Mouse (Mus musculus) heart, postnatal 36 days (tissue): Measurements from ENCODE around the gene Klf2. TPM values are rescaled to one million over a fixed set of nuclear protein-coding genes. Genes with fewer than 3 reads are reported as not detected.

Experiments
- DNase-seq, 2 experiments: peaks; one replicate each; pipeline ENCODE4 v3.0.0; 2021 to 2022
- intact Hi-C: fragments of 180-260 bp; cut with DNase I; formaldehyde crosslinking; loops from one replicate; pipeline ENCODE4 v1.15.1; 2025
- total RNA-seq, 2 experiments: library from RNA; stranded (reverse); gene quantifications; 2 replicates each; pipeline ENCODE4 v1.2.3; 2021

Klf2 gene
- total RNA-seq, 2 experiments from 2014 or later: 42.2 to 97.6 TPM

GRCm38 (mm10) chr8:72329116-72329515 lies 10.3 kb downstream of the Klf2 start:
- intact Hi-C loops: no loop called here
- no peak for DNase-seq

- intact Hi-C loops: no loop called here
- DNase-seq: no peak
These were observed 12.1 kb downstream of the Klf2 start for GRCm38 (mm10) chr8:72330806-72331516.

DNA sequence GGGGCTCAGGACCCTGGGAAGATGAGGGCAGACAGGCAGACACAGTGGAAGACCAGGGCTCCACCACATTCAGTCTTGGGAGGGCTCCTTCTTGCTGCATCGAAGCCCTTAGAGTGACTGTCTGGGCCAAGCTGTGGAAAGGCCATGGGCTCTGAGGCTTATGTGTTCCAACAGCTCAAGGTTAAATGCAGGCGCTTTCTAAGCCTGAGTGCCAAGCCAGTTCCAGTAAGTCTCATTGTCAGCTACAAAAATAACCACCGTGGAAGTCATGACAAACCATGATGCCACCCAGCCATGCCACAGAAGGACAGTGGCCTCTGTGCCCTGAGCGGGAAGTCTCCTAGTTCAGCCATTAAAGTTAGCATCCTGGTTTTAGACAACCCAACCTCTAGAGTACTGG lies 12.8 kb downstream of the Klf2 start:
- intact Hi-C loops: no loop called here
- DNase-seq: no peak

DNA sequence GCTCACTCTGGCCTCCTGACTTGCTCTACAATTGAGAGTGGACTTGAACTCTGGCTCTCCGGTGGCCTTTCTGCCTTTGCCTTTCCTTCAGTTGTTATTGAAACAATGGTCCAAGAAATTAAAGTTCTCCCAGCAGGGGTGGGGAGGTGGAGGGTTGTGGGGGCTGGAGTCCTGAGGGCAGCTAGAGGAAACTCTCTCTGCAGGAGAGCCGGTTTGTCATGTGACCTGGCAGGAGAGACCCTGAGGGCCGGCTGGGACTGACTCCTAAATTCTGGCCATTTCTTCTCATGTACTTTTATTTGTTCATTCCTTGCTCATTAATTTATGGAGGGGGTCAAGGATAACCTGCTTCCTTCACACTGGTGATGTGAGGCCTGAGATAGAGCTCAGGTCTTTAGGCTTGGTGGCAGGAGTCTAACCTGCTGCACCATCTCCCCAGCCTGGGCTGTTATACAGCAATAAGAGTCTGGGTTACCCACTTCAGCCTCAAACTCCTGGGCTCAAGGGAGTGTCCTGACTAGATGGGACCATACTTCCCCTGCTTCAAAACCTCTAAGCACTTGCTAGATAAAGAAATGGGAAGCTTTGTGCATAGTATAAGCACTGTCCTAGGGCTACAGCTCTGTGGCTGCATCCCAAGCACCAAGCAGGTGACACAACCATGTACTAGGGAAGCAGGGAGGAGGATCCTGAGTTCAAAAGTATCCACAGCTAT lies 14.8 kb downstream of the Klf2 start:
- DNase-seq: no peak

GRCm38 (mm10) chr8:72334144-72334641 lies 15.4 kb downstream of the Klf2 start:
- intact Hi-C loops: no loop called here
- no peak for DNase-seq

More for the DNA sequence above, 14.8 kb downstream of the Klf2 start:
- intact Hi-C loops: no loop called here

DNA sequence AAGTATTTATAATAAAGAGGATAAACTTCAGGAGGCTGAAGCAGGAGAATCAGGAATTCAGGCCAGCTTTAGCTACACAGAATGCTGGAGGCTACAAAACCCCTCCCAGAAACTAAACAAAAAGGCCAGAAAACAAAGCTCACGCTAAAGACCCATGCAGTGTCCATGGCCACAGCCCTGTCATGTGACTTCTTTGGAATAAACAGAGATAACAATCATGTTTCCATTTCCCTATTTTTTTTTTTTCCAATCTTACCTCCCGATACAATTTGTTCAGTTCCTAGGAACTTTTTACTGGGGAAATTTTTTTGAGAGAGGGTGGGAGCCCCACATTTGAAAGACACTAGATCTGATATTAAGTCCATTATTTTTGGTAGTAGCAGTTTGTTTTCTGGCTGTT lies 17.4 kb downstream of the Klf2 start:
- intact Hi-C loops: loop anchor here (2.0 kb wide), 1 partner anchor 29 kb away; no protein-coding TSS in a partner anchor
- no peak for DNase-seq

GRCm38 (mm10) chr8:72337034-72337433 lies 18.2 kb downstream of the Klf2 start:
- intact Hi-C loops: loop anchor here (2.0 kb wide), 1 partner anchor 28 kb away; no protein-coding TSS in a partner anchor
- DNase-seq: no peak

- intact Hi-C loops: no loop called here
- no peak for DNase-seq
These were observed 23.9 kb downstream of the Klf2 start for GRCm38 (mm10) chr8:72342556-72343300.

- no peak for DNase-seq
- intact Hi-C loops: no loop called here
These were observed 24.9 kb downstream of the Klf2 start for GRCm38 (mm10) chr8:72343725-72344124.

DNA sequence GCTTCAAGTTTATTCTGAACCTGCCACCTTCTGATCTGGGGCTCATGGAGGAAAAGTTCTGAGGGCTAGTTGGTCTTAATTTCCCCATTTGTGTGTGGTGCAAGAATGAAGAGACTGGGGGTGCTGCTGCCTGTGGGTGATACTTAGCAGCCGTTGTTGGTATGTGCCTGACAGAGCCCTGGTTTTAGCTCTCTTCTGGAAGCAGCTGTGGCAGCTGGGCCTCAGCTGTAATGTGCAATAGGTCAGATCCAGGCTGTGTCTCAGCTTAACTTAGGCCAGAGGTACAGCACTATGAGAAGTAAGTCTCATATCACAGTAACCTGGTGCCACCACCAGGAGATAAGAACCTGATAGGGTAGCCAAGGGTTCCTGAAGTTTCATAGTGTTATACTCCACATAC lies 28.7 kb downstream of the Klf2 start:
- no peak for DNase-seq
- intact Hi-C loops: no loop called here

DNA sequence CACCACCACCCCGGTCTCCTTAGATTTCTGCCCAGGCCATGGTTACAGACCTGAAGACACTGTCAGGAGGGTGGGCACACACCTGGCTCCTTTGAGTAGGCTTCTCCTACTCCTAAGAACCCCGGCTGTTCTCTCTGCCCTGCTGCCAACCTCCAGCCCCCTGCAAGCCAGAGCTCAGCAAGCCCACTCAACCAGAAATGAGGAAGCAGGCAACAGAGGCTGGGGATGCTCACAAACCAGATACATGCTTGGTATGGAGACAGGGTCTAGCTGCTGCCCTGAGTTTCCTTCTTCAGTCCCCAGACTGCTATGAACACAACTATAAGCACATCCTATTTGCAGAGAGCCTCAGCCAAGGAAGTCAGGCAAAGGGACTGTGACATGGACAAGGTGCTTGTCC lies 29.3 kb downstream of the Klf2 start:
- DNase-seq: no peak
- intact Hi-C loops: no loop called here

DNA sequence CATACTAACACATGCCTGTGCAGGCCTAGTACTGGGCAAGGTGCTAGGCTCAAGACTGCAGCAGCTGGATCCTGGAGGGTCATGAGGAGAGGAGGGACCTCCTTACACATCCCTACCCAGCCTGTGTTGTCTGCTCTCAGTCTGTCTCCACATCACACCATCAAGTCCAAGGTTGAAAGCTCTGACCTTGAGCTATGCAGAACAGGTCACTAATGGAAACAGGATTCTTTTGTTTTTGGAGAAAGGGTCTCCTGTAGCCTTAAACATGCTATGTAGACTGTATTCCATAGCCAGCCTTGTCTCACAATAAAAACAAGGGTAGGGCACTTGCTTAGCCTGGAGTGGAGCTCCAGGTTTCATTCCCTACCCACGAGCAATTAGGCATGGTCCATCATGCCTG lies 30.1 kb downstream of the Klf2 start:
- intact Hi-C loops: no loop called here
- no peak for DNase-seq

DNA sequence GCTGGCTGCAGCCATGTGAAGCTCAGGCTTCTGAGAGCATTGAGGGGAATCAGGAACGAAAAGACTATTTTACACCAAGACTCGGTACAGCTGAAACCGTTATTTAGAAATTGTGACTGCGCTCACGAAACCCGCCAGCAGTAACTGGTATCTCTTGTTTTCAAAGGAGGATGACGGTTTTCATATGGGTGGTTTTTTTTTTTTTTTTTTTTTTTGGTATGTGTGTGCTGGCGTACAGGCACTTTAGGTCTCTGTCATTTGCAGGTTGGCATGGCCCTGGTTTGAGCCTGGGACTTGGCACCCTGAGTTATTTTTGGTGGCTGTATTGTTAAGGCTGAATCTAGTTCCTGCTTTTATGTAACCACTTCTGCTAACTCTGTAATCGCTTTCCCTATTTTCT lies 31.0 kb downstream of the Klf2 start:
- DNase-seq: no peak
- intact Hi-C loops: no loop called here

DNA sequence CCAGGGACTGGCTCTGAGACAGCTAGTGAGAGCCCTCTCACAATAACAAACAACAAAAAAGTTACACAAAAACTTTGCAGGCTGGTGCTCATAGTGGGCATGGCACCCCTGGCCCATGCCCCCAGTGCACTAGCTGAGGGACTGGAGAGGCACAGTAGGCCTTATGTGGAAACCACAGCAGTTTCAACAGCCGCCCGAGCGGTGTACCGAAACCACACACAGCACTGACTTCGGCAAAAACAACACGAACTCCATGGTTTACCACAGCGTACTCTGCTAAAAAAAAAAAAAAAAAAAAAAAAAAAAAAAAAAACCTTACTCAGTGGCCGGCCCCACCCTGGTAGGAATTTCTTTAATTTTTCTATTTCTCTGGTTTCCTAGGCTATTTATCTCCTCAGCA lies 31.9 kb downstream of the Klf2 start:
- intact Hi-C loops: no loop called here
- DNase-seq: no peak

DNA sequence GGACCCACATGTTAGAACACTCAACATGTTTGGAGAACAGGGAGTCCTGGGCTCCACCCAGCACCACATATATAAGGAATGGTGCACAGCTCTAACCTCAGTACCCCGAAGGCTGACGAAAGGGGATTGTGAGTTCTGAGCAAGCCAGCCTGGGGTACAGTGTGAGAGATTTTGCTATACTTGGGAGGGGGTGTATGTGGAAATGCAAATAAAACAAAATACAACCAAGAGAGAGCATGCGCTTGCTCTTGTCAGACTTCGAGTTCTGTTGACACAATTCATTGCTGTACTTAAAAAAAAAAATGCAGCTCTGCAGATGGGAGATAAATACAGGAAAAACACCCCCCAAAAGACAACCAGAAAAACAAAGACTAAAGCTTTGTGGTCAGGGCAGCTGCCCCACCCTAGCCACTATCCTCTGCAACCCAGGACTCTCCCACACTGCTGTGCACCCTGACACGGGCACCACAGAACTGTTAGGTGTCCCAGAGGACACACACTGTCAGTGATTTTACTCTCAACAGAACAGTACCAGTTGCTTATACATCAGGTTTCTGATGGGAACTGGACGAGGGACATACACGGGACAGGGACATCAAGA lies 32.7 kb downstream of the Klf2 start:
- no peak for DNase-seq
- intact Hi-C loops: no loop called here

- intact Hi-C loops: no loop called here
- DNase-seq: no peak
These were observed 34.3 kb downstream of the Klf2 start for GRCm38 (mm10) chr8:72352951-72353699.

DNA sequence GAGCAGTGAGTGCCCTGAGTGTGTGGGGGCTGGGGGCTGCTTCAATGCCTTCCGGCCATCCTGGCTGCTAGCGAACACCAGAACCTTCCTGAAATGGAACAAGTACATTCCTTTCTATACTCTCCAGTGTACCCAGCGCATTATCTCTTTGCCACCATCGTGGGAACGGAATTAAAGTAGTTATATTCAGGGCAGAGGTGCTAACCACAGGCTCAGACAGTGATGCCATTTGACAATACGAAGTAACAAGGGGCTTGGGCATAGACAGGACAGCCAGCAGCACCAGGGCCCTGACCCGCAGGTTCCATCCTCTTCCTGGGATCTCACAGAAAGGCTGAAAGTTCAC lies 34.8 kb downstream of the Klf2 start:
- intact Hi-C loops: no loop called here
- DNase-seq: no peak

GRCm38 (mm10) chr8:72354272-72354671 lies 35.4 kb downstream of the Klf2 start:
- peak; percentile 62 to 64 for DNase-seq
- intact Hi-C loops: no loop called here

DNA sequence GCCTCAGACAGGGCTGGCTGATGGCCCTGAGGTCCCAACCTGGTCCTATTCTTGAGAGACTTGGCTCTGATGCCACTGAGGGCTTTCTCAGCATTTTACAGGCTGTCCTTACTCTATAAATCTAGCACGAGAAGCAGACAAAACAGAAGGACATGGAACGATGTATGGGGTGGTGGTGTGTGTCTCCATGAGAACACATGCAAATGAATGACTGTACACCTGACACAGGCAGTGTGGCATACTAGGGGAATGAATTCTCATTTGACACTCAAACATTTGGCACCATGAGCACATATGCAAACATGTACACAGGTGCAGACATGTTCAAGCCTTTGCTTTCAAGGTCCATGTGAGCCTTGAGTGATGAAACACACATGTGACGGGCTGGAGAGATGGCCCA lies 37.8 kb downstream of the Klf2 start:
- intact Hi-C loops: loop anchor here (5.0 kb wide), 1 partner anchor 34 kb away; no protein-coding TSS in a partner anchor
- no peak for DNase-seq

GRCm38 (mm10) chr8:72360162-72360561 lies 41.3 kb downstream of the Klf2 start:
- intact Hi-C loops: no loop called here
- no peak for DNase-seq
